Mouse (Mus musculus): ENCODE data around the gene Inka2.

DNA sequence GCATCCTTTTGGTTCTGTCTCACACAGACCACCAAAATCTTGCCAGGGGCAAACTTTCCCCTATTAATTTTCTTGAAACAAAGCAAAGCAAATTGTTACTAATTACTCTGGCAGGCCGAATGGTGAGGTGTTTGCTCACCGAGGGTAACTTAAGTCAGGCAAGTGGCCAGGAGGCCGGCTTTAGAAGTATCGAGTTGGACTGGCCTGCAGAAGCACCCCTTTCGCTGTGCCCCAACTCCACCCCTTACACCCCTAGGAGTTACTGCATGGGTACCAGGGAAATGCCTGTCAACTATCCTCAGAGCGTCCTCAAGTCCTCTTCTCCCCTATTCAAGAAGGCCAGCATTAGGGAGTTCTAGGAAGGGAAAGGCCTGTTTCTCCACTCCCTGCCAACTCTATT is 828 bp upstream of the Inka2 start:
- TF ChIP-seq CTCF (IDR thresholded peaks at IDR 0.05; ENCODE audit: low read depth): no peak
- no peak for TF ChIP-seq EP300 (IDR thresholded peaks at IDR 0.05; ENCODE audit: low read depth)

Measured in liver, postnatal 0 days (tissue).